Mouse (Mus musculus): ENCODE data around the gene Rdh1. TPM values are rescaled to one million over a fixed set of nuclear protein-coding genes. Genes with fewer than 3 reads are reported as not detected.

Gene Rdh1
- polyA plus RNA-seq, 1 experiment from 2014 or later: not detected

GRCm38 (mm10) chr10:127736916-127737315 is 22.6 kb upstream of the Rdh1 start:
- H3K9ac ChIP-seq: no peak overlapping the region
- ATAC-seq: no peak
- H3K4me3 ChIP-seq (replicated peaks): no peak overlapping the region
- 70% methylated on average over 4 of the region's 4 CpGs for WGBS
- H3K4me1 ChIP-seq (replicated peaks): 0 out of 2 replicates have a peak, but pooled peaks cover 5% of the 10 kb centered on the region
- H3K27ac ChIP-seq: no peak overlapping the region
- no peaks in the 10 kb centered on the region for H3K27me3 ChIP-seq (replicated peaks)
- no peaks in the 10 kb centered on the region for H3K9me3 ChIP-seq
- H3K4me2 ChIP-seq (replicated peaks): no peak overlapping the region
- H3K36me3 ChIP-seq: peaks cover 6% of the 10 kb centered on the region

- Histone ChIP-seq H3K27me3 (replicated peaks) (no peaks in the 10 kb centered on the region), H3K9me3 (no peaks in the 10 kb centered on the region), H3K4me3 (replicated peaks) (no peak overlapping the region), H3K36me3 (peaks cover 13% of the 10 kb centered on the region), H3K4me2 (replicated peaks) (no peak overlapping the region), H3K27ac (no peak overlapping the region), H3K9ac (no peak overlapping the region), H3K4me1 (replicated peaks) (0 out of 2 replicates have a peak, but pooled peaks cover 5% of the 10 kb centered on the region)
- ATAC-seq: no peak
- WGBS: 44% methylated on average over 2 of the region's 2 CpGs
These were observed 22.0 kb upstream of the Rdh1 start for GRCm38 (mm10) chr10:127737552-127737951.

- H3K9me3 ChIP-seq: no peaks in the 10 kb centered on the region
- 0 out of 2 replicates have a peak, but pooled peaks cover 5% of the 10 kb centered on the region for H3K4me1 ChIP-seq (replicated peaks)
- WGBS: 32% methylated on average over 13 of the region's 13 CpGs
- peaks cover 20% of the 10 kb centered on the region for H3K36me3 ChIP-seq
- peak overlapping the region; percentile 85 for H3K27ac ChIP-seq
- peak; percentile 75 for ATAC-seq
- no peak overlapping the region for H3K4me3 ChIP-seq (replicated peaks)
- H3K9ac ChIP-seq: no peak overlapping the region
- H3K4me2 ChIP-seq (replicated peaks): peak overlapping the region; percentile 70
- no peaks in the 10 kb centered on the region for H3K27me3 ChIP-seq (replicated peaks)
These were observed 21.2 kb upstream of the Rdh1 start for GRCm38 (mm10) chr10:127738151-127738882.

- peak; percentile 78 for ATAC-seq
- Histone ChIP-seq H3K4me2 (replicated peaks) (peak within 1 kb of the TSS; percentile 70), H3K9ac (peak within 1 kb of the TSS; percentile 97), H3K4me3 (replicated peaks) (peak within 1 kb of the TSS; percentile 98), H3K27ac (peak within 1 kb of the TSS; percentile 85), H3K27me3 (replicated peaks) (no peaks in the 10 kb centered on the region), H3K9me3 (no peaks in the 10 kb centered on the region), H3K4me1 (replicated peaks) (0 out of 2 replicates have a peak, but pooled peaks cover 5% of the 10 kb centered on the region), H3K36me3 (peaks cover 29% of the 10 kb centered on the region)
- WGBS: under 1% methylated on average over 40 of the region's 61 CpGs
These were observed 20.3 kb upstream of the Rdh1 start, which contains the start of gene Zbtb39 for GRCm38 (mm10) chr10:127739083-127739660. TSS of gene Zbtb39 (plus strand) at chr10:127739538.

GRCm38 (mm10) chr10:127739661-127740161 is 19.8 kb upstream of the Rdh1 start:
- Histone ChIP-seq H3K4me2 (replicated peaks) (peak overlapping the region; percentile 70), H3K4me3 (replicated peaks) (peak overlapping the region; percentile 98), H3K9ac (peak overlapping the region; percentile 97), H3K36me3 (peaks cover 34% of the 10 kb centered on the region), H3K27me3 (replicated peaks) (no peaks in the 10 kb centered on the region), H3K9me3 (no peaks in the 10 kb centered on the region), H3K4me1 (replicated peaks) (0 out of 2 replicates have a peak, but pooled peaks cover 5% of the 10 kb centered on the region), H3K27ac (peak overlapping the region; percentile 85)
- ATAC-seq: peak; percentile 57
- under 1% methylated on average over 51 of the region's 55 CpGs for WGBS

GRCm38 (mm10) chr10:127744661-127745060 is 14.9 kb upstream of the Rdh1 start:
- no peak overlapping the region for H3K4me3 ChIP-seq (replicated peaks)
- ATAC-seq: no peak
- H3K9me3 ChIP-seq: no peaks in the 10 kb centered on the region
- H3K27me3 ChIP-seq (replicated peaks): no peaks in the 10 kb centered on the region
- H3K4me2 ChIP-seq (replicated peaks): no peak overlapping the region
- H3K9ac ChIP-seq: no peak overlapping the region
- 65% methylated on average over 5 of the region's 5 CpGs for WGBS
- peaks cover 49% of the 10 kb centered on the region for H3K36me3 ChIP-seq
- no peak overlapping the region for H3K27ac ChIP-seq
- H3K4me1 ChIP-seq (replicated peaks): peaks cover 14% of the 10 kb centered on the region

GRCm38 (mm10) chr10:127745886-127746285 is 13.6 kb upstream of the Rdh1 start:
- no peak overlapping the region for H3K27ac ChIP-seq
- H3K4me2 ChIP-seq (replicated peaks): no peak overlapping the region
- no peak overlapping the region for H3K4me3 ChIP-seq (replicated peaks)
- H3K9me3 ChIP-seq: no peaks in the 10 kb centered on the region
- ATAC-seq: no peak
- WGBS: 72% methylated on average over 5 of the region's 5 CpGs
- H3K9ac ChIP-seq: no peak overlapping the region
- no peaks in the 10 kb centered on the region for H3K27me3 ChIP-seq (replicated peaks)
- H3K36me3 ChIP-seq: peaks cover 49% of the 10 kb centered on the region
- peaks cover 9% of the 10 kb centered on the region for H3K4me1 ChIP-seq (replicated peaks)

GRCm38 (mm10) chr10:127747254-127747653 is 12.3 kb upstream of the Rdh1 start:
- ATAC-seq: no peak
- no peaks in the 10 kb centered on the region for H3K27me3 ChIP-seq (replicated peaks)
- H3K9me3 ChIP-seq: no peaks in the 10 kb centered on the region
- peaks cover 39% of the 10 kb centered on the region for H3K36me3 ChIP-seq
- H3K4me3 ChIP-seq (replicated peaks): no peak overlapping the region
- 90% methylated on average over 8 of the region's 8 CpGs for WGBS
- H3K4me1 ChIP-seq (replicated peaks): peaks cover 9% of the 10 kb centered on the region
- no peak overlapping the region for H3K27ac ChIP-seq
- H3K9ac ChIP-seq: no peak overlapping the region
- no peak overlapping the region for H3K4me2 ChIP-seq (replicated peaks)

GRCm38 (mm10) chr10:127748847-127749612 is 10.5 kb upstream of the Rdh1 start:
- Histone ChIP-seq H3K27me3 (replicated peaks) (no peaks in the 10 kb centered on the region), H3K4me1 (replicated peaks) (peaks cover 9% of the 10 kb centered on the region), H3K27ac (no peak overlapping the region), H3K9ac (no peak overlapping the region), H3K4me3 (replicated peaks) (no peak overlapping the region), H3K4me2 (replicated peaks) (peak overlapping the region; percentile 30), H3K36me3 (peaks cover 22% of the 10 kb centered on the region), H3K9me3 (no peaks in the 10 kb centered on the region)
- WGBS: 9% methylated on average over 8 of the region's 8 CpGs
- peak; percentile 45; the same call in 1 of the 2 replicates for ATAC-seq

GRCm38 (mm10) chr10:127750136-127750777 is 9.3 kb upstream of the Rdh1 start:
- H3K27me3 ChIP-seq (replicated peaks): no peaks in the 10 kb centered on the region
- 0 out of 2 replicates have a peak overlapping the region, but pooled peaks have one; percentile 4 for H3K4me3 ChIP-seq (replicated peaks)
- H3K4me1 ChIP-seq (replicated peaks): peaks cover 9% of the 10 kb centered on the region
- WGBS: 55% methylated on average over 24 of the region's 24 CpGs
- H3K36me3 ChIP-seq: peaks cover 11% of the 10 kb centered on the region; the same call in 1 of the 2 replicates
- peak overlapping the region; percentile 43 for H3K4me2 ChIP-seq (replicated peaks)
- no peaks in the 10 kb centered on the region for H3K9me3 ChIP-seq
- ATAC-seq: no peak
- H3K9ac ChIP-seq: no peak overlapping the region
- no peak overlapping the region for H3K27ac ChIP-seq

- Histone ChIP-seq H3K9me3 (no peaks in the 10 kb centered on the region), H3K36me3 (peaks cover 3% of the 10 kb centered on the region; the same call in 1 of the 2 replicates), H3K27me3 (replicated peaks) (no peaks in the 10 kb centered on the region), H3K27ac (no peak within 1 kb of the TSS), H3K4me2 (replicated peaks) (no peak within 1 kb of the TSS), H3K9ac (no peak within 1 kb of the TSS), H3K4me3 (replicated peaks) (no peak within 1 kb of the TSS), H3K4me1 (replicated peaks) (peaks cover 16% of the 10 kb centered on the region)
- WGBS: 38% methylated on average over 8 of the region's 8 CpGs
- no peak for ATAC-seq
These were observed 8.0 kb upstream of the Rdh1 start, which contains the start of gene Gpr182 for GRCm38 (mm10) chr10:127751548-127751947. TSS of gene Gpr182 (minus strand) at chr10:127751732.
